Mouse (Mus musculus) liver (tissue): ENCODE data around the gene Tectb.
"Not testable (repeated sequence)": the region's sequence is repeated elsewhere in the genome, so short reads cannot be mapped to it uniquely, and the experiment has no call there.

Experiments used
- DNase-seq: peaks from one replicate; pipeline ENCODE4 v3.0.0-alpha.2; 2020; ENCODE audit warnings: mixed read lengths

The Tectb gene

DNA sequence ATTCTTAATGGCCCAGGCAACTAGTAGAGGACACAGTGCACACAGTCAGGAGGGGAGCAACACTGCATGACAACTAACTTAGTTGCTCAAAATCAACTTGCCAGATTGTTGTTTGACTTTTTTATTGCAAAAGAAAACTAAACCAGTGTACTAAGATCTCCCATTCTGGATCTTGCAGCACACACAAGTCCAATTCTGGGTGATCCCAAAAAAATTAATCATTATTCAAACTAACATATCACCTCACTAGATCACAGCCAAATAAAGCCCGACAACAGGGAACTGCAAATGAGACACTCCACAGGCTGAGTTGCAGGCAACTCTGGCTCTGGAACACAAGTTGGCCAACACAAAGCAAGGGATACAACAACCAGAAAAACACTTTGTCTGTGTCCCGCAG lies 13.8 kb upstream of the Tectb start:
- no peak for DNase-seq

GRCm38 (mm10) chr19:55167741-55168140 lies 12.8 kb upstream of the Tectb start:
- no peak for DNase-seq

GRCm38 (mm10) chr19:55168360-55168759 lies 12.2 kb upstream of the Tectb start:
- DNase-seq: no peak

DNA sequence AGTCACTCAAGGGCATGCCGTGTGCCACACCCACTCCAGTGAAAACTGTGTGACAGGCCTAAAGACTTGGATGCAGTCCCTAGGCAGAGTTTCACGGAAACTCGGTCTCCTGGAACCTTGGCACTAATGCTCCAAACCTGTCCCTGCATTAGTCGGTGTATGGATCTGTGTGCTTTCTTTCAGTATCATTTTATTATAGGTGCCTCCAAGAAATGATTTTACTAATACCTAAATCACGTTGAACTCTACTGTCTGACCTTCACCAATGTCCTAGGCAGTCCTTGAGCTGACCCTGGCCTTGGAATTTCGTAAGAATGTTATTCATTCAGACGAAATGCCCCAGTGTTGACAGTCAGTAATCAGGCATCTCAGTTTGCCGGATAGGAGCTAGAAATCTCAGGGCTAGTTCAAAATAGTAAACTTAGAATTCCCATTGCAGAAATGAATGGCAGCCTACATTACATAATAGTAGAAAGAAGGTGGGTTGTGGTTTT lies 11.2 kb upstream of the Tectb start:
- not testable (repeated sequence) for DNase-seq

GRCm38 (mm10) chr19:55170399-55170798 lies 10.1 kb upstream of the Tectb start:
- DNase-seq: no peak

- no peak for DNase-seq
Observed at GRCm38 (mm10) chr19:55171585-55171984, 8.9 kb upstream of the Tectb start.

GRCm38 (mm10) chr19:55177143-55177542 lies 3.4 kb upstream of the Tectb start:
- no peak for DNase-seq

DNA sequence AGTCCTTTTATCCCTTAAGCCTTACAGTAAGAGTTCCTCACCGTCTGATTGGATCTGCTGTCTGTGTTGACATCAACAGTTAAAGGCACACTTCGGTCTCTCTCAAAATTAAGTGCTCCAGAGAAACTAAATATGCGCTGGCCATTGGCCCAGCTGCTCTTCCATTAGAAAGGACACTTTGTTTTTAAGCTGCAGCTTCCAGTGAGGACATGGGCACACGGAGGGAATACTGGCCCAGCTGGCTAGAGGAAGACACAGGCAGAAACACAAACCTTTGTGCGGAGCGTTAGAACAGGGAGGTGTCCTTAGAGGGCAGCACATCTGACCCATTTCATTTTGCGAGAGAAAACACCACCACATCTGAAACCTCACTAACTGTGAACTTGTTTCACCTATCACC lies 3.9 kb downstream of the Tectb start:
- DNase-seq: no peak

GRCm38 (mm10) chr19:55185074-55185473 lies 4.5 kb downstream of the Tectb start:
- DNase-seq: no peak

GRCm38 (mm10) chr19:55185651-55186050 lies 5.1 kb downstream of the Tectb start:
- no peak for DNase-seq

- no peak for DNase-seq
Observed at GRCm38 (mm10) chr19:55190065-55190464, 9.5 kb downstream of the Tectb start.

GRCm38 (mm10) chr19:55191596-55191995 lies 11.1 kb downstream of the Tectb start:
- no peak for DNase-seq

- DNase-seq: peak; percentile 22
Observed at GRCm38 (mm10) chr19:55192254-55192945, 11.9 kb downstream of the Tectb start.

GRCm38 (mm10) chr19:55193717-55194394 lies 13.3 kb downstream of the Tectb start:
- DNase-seq: no peak

GRCm38 (mm10) chr19:55194520-55195170 lies 14.1 kb downstream of the Tectb start:
- DNase-seq: no peak

- DNase-seq: no peak
Observed at GRCm38 (mm10) chr19:55195574-55195973, 15.0 kb downstream of the Tectb start.

DNA sequence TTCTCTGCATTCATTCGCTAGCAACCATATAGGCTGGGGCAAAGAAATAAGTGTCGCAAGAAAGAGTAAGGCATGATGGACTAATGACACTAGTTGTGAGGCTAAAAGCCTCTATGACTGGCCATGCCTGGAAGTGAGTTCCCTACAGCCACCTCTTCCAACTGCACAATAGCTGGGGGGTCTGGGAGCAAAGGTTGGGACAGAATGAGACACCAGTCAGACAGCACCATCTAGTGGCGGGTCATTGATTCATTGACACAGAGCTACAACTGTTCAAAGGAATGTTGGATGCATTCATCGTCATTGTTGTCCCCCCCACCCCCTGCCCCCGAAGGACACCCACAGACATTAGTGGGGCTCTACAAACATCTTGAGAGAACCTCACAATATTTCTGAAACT lies 17.8 kb downstream of the Tectb start:
- DNase-seq: peak; percentile 64

GRCm38 (mm10) chr19:55206482-55207138 lies 26.1 kb downstream of the Tectb start:
- DNase-seq: peak; percentile 38

DNA sequence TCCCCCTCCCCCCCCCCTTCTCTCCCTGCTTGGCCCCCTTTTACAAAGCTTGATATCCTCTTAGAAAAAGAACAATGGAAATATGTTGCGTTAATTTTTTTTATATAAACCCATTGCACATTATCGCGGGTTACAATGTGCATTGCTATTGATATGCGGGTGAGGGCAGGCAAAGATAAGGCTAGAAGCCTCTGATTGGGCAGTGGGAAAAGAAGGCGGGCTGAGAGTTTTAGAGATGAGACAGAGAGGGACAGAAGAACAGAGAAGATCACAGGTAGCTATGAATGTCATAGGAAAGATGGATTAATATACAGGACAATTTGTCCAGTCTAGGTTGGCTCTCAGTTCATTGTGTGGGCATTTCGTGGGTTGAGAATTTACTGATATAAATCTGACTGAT lies 26.7 kb downstream of the Tectb start:
- peak; percentile 65 for DNase-seq

DNA sequence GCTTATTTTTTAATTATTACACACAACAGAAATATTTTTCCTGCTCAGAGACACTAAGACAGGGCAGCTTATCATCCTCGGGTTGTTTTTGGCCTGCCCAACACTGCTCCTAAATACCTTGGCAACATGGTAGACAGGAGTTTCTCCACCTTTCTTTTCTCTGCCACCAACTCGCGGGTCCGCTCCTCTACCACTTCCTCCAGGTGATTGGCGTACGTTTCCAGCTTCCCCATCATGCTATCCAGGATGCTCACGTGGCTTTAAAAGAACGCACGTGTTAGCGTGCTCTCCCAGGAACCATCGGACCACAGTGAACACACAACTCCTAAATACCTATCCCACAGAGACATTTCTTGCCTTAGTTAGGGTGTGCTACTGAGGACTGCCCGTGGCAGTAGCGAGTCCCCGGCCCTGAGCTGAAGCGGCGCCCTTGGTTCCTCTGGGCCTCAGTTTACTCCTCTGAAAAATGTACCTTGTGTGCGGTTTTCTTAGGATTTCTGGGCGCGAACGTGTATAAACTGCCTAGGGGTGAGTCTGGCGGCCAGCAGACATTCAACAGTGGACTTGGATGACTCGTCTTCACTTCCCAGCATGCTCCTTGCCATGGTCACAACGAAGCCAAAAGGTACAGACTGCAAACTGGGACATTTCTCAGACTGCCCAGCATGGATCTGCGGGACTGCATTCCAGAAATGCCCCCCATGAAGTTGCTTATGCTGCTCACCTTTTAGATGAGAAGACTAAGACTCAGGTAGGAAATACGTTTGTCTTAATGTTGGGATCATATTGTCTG lies 27.4 kb downstream of the Tectb start:
- DNase-seq: no peak

GRCm38 (mm10) chr19:55208654-55209053 lies 28.1 kb downstream of the Tectb start:
- DNase-seq: no peak

DNA sequence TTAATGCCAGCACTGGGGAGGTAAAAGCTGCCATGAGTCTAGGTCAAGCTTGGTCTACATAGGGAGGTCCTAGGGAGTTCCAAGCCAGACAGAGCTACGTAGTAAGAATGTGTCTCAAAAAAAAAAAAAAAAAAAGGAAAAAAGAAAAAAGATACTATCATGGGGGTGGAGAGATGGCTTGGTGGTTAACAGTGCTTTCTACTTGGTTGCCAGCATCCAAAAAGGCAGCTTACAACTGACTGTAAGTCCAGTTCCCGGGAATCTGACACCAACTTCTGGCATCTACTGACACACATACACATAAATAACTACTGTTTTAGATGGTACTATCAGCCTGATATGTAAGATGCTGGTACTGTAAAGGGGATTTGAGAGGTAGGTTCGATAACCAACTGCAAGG lies 28.6 kb downstream of the Tectb start:
- no peak for DNase-seq

DNA sequence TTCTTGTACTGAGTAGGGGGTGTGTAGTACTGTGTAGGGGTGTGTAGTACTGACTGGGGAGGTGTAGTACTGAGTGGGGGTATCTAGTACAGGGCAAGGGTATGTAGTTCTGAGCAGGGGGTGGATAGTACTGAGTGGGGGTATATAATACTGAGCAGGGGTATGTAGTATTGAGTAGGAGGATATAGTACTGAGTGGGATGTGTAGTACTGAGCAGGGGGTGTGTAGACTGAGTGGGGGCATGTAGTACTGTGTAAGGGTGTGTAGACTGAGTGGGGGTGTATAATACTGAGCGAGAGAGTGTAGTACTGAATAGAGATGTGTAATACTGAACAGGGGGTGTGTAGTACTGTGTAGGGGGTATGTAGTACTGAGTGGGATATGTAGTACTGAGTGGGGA lies 31.2 kb downstream of the Tectb start:
- DNase-seq: no peak
